Mouse (Mus musculus): ENCODE results near the gene Nlrp2. TPM values are rescaled to one million over a fixed set of nuclear protein-coding genes. Genes with fewer than 3 reads are reported as not detected.

Gene Nlrp2
- not detected in 2 replicates for polyA plus RNA-seq (2015; fragmentation: Nextera tagmentation; extraction: Ambion mirVana)

- Histone ChIP-seq H3K9ac (replicated peaks) (no peak within 1 kb of the TSS), H3K36me3 (no peaks in the 10 kb centered on the region), H3K4me2 (no peak within 1 kb of the TSS), H3K9me3 (replicated peaks) (peaks cover 34% of the 10 kb centered on the region; the same call in 1 of the 2 replicates), H3K4me3 (replicated peaks) (no peak within 1 kb of the TSS), H3K4me1 (no peaks in the 10 kb centered on the region), H3K27me3 (replicated peaks) (no peaks in the 10 kb centered on the region), H3K27ac (replicated peaks) (no peak within 1 kb of the TSS)
- no peak for ATAC-seq (ENCODE audit: low FRiP score)
- 91% methylated on average over 4 of the region's 4 CpGs for WGBS
Observed at GRCm38 (mm10) chr7:5350935-5351334, at the start of gene Nlrp2. TSS of gene Nlrp2 (minus strand) at chr7:5351035.

GRCm38 (mm10) chr7:5366724-5367123 is 15.9 kb upstream of the Nlrp2 start:
- no peak overlapping the region for H3K4me2 ChIP-seq
- H3K9ac ChIP-seq (replicated peaks): no peak overlapping the region
- H3K36me3 ChIP-seq: no peaks in the 10 kb centered on the region
- no peak overlapping the region for H3K4me3 ChIP-seq (replicated peaks)
- no peaks in the 10 kb centered on the region for H3K27me3 ChIP-seq (replicated peaks)
- H3K27ac ChIP-seq (replicated peaks): no peak overlapping the region
- H3K4me1 ChIP-seq: no peaks in the 10 kb centered on the region
- ATAC-seq (ENCODE audit: low FRiP score): no peak
- peaks cover 30% of the 10 kb centered on the region for H3K9me3 ChIP-seq (replicated peaks)
- WGBS: 86% methylated on average over 2 of the region's 2 CpGs

GRCm38 (mm10) chr7:5363599-5363998 is 12.8 kb upstream of the Nlrp2 start:
- Histone ChIP-seq H3K4me2 (no peak overlapping the region), H3K4me1 (no peaks in the 10 kb centered on the region), H3K4me3 (replicated peaks) (no peak overlapping the region), H3K27ac (replicated peaks) (no peak overlapping the region), H3K9ac (replicated peaks) (no peak overlapping the region), H3K9me3 (replicated peaks) (peaks cover 42% of the 10 kb centered on the region), H3K27me3 (replicated peaks) (no peaks in the 10 kb centered on the region), H3K36me3 (no peaks in the 10 kb centered on the region)
- no peak for ATAC-seq (ENCODE audit: low FRiP score)
- WGBS: 93% methylated on average over 5 of the region's 5 CpGs

- WGBS: 89% methylated on average over 1 of the region's 1 CpGs
- no peak within 1 kb of the TSS for H3K4me2 ChIP-seq
- no peak within 1 kb of the TSS for H3K27ac ChIP-seq (replicated peaks)
- peaks cover 27% of the 10 kb centered on the region; the same call in 1 of the 2 replicates for H3K9me3 ChIP-seq (replicated peaks)
- no peaks in the 10 kb centered on the region for H3K36me3 ChIP-seq
- no peak for ATAC-seq (ENCODE audit: low FRiP score)
- H3K27me3 ChIP-seq (replicated peaks): no peaks in the 10 kb centered on the region
- H3K4me3 ChIP-seq (replicated peaks): no peak within 1 kb of the TSS
- H3K4me1 ChIP-seq: no peaks in the 10 kb centered on the region
- H3K9ac ChIP-seq (replicated peaks): no peak within 1 kb of the TSS
Observed at GRCm38 (mm10) chr7:5350237-5350636, 598 bp downstream of the Nlrp2 start, which contains the start of gene Gm5065. TSS of gene Gm5065 (plus strand) at chr7:5350537.

- H3K9me3 ChIP-seq (replicated peaks): peaks cover 18% of the 10 kb centered on the region; the same call in 1 of the 2 replicates
- no peaks in the 10 kb centered on the region for H3K36me3 ChIP-seq
- H3K4me2 ChIP-seq: no peak overlapping the region
- no peaks in the 10 kb centered on the region for H3K4me1 ChIP-seq
- WGBS: 89% methylated on average over 1 of the region's 1 CpGs
- no peaks in the 10 kb centered on the region for H3K27me3 ChIP-seq (replicated peaks)
- ATAC-seq (ENCODE audit: low FRiP score): no peak
- H3K9ac ChIP-seq (replicated peaks): no peak overlapping the region
- no peak overlapping the region for H3K27ac ChIP-seq (replicated peaks)
- H3K4me3 ChIP-seq (replicated peaks): no peak overlapping the region
Observed at GRCm38 (mm10) chr7:5327511-5327910, 23.3 kb downstream of the Nlrp2 start.

GRCm38 (mm10) chr7:5288281-5288680 is 62.6 kb downstream of the Nlrp2 start:
- no peak overlapping the region for H3K27ac ChIP-seq (replicated peaks)
- no peak overlapping the region for H3K4me3 ChIP-seq (replicated peaks)
- ATAC-seq (ENCODE audit: low FRiP score): no peak
- no peak overlapping the region for H3K9ac ChIP-seq (replicated peaks)
- peaks cover 34% of the 10 kb centered on the region for H3K9me3 ChIP-seq (replicated peaks)
- H3K27me3 ChIP-seq (replicated peaks): no peaks in the 10 kb centered on the region
- H3K36me3 ChIP-seq: no peaks in the 10 kb centered on the region
- H3K4me2 ChIP-seq: no peak overlapping the region
- H3K4me1 ChIP-seq: no peaks in the 10 kb centered on the region
- WGBS: 67% methylated on average over 1 of the region's 1 CpGs

GRCm38 (mm10) chr7:5263051-5263450 is 87.8 kb downstream of the Nlrp2 start:
- H3K36me3 ChIP-seq: no peaks in the 10 kb centered on the region
- no peak overlapping the region for H3K4me2 ChIP-seq
- no peak overlapping the region for H3K4me3 ChIP-seq (replicated peaks)
- no peak overlapping the region for H3K9ac ChIP-seq (replicated peaks)
- ATAC-seq (ENCODE audit: low FRiP score): no peak
- H3K9me3 ChIP-seq (replicated peaks): 0 out of 2 replicates have a peak, but pooled peaks cover 9% of the 10 kb centered on the region
- H3K27me3 ChIP-seq (replicated peaks): no peaks in the 10 kb centered on the region
- no peaks in the 10 kb centered on the region for H3K4me1 ChIP-seq
- H3K27ac ChIP-seq (replicated peaks): no peak overlapping the region
- 88% methylated on average over 3 of the region's 3 CpGs for WGBS

Other genes with a start within 250 kb of the Nlrp2 start
- not detected in 2 replicates for gene Rfpl4, start 234.1 kb downstream of the Nlrp2 start, polyA plus RNA-seq (2015; fragmentation: Nextera tagmentation; extraction: Ambion mirVana)
- 0.47 and 0.60 TPM in 2 replicates for gene Rasl2-9, start 225.1 kb downstream of the Nlrp2 start, polyA plus RNA-seq (2015; fragmentation: Nextera tagmentation; extraction: Ambion mirVana)
- 0.05 and 0.13 TPM in 2 replicates for gene Vmn1r55, start 201.4 kb downstream of the Nlrp2 start, polyA plus RNA-seq (2015; fragmentation: Nextera tagmentation; extraction: Ambion mirVana)
- not detected in 2 replicates for gene Vmn1r56, start 154.3 kb downstream of the Nlrp2 start, polyA plus RNA-seq (2015; fragmentation: Nextera tagmentation; extraction: Ambion mirVana)
- not detected in 2 replicates for gene Vmn1r57, start 132.5 kb downstream of the Nlrp2 start, polyA plus RNA-seq (2015; fragmentation: Nextera tagmentation; extraction: Ambion mirVana)
- gene Gm5065, start 498 bp downstream of the Nlrp2 start, polyA plus RNA-seq (2015; fragmentation: Nextera tagmentation; extraction: Ambion mirVana): not detected in 2 replicates
- gene Vmn1r58, start 62.4 kb upstream of the Nlrp2 start, polyA plus RNA-seq (2015; fragmentation: Nextera tagmentation; extraction: Ambion mirVana): not detected in 2 replicates
- not detected in 2 replicates for gene Vmn1r59, start 105.7 kb upstream of the Nlrp2 start, polyA plus RNA-seq (2015; fragmentation: Nextera tagmentation; extraction: Ambion mirVana)
- not detected in 2 replicates for gene Vmn2r28, start 142.9 kb upstream of the Nlrp2 start, polyA plus RNA-seq (2015; fragmentation: Nextera tagmentation; extraction: Ambion mirVana)
- not detected in 2 replicates for gene Vmn1r60, start 196.3 kb upstream of the Nlrp2 start, polyA plus RNA-seq (2015; fragmentation: Nextera tagmentation; extraction: Ambion mirVana)